Mouse (Mus musculus) hindbrain, embryonic 12.5 days (tissue): ENCODE results near the gene Nrap. TPM values are rescaled to one million over a fixed set of nuclear protein-coding genes. Genes with fewer than 3 reads are reported as not detected.

Experiments used
- ATAC-seq: fragments of 200-750 bp; cut with Nextera tagmentation; 2 replicates; pipeline ENCODE4 v1.8.0; 2017; ENCODE audit warnings: moderate TSS enrichment; ENCODE audit not compliant: low FRiP score
- H3K27ac ChIP-seq: fragments of 300-500 bp; sonication (generic); 2 replicates; pipeline ENCODE4 v1.5.1; 2016; ENCODE audit warnings: mild to moderate bottlenecking
- H3K27me3 ChIP-seq: fragments of 300-500 bp; sonication (generic); 2 replicates; pipeline ENCODE4 v1.6.1; 2016; ENCODE audit warnings: mild to moderate bottlenecking
- H3K36me3 ChIP-seq: fragments of 300-500 bp; sonication (generic); 2 replicates; pipeline ENCODE4 v1.6.1; 2016; ENCODE audit warnings: mild to moderate bottlenecking
- H3K4me1 ChIP-seq: fragments of 300-500 bp; sonication (generic); 2 replicates; pipeline ENCODE4 v1.6.1; 2016
- H3K4me2 ChIP-seq: fragments of 300-500 bp; sonication (generic); replicated peaks from 2 replicates; pipeline ENCODE4 v1.6.1; 2016; ENCODE audit warnings: mild to moderate bottlenecking
- H3K4me3 ChIP-seq: fragments of 300-500 bp; sonication (generic); 2 replicates; pipeline ENCODE4 v1.5.1; 2016; ENCODE audit warnings: mild to moderate bottlenecking
- H3K9ac ChIP-seq: fragments of 300-500 bp; sonication (generic); 2 replicates; pipeline ENCODE4 v1.6.1; 2016; ENCODE audit warnings: mild to moderate bottlenecking, moderate library complexity
- H3K9me3 ChIP-seq: fragments of 300-500 bp; sonication (generic); replicated peaks from 2 replicates; pipeline ENCODE4 v1.6.1; 2016; ENCODE audit warnings: mild to moderate bottlenecking
- WGBS: fragments of 180-500 bp; shearing (Covaris S2); methylation state at CpG from one replicate; pipeline ENCODE4 v1.1.7; 2016; 5-methylcytosine and 5-hydroxymethylcytosine counted together
- polyA plus RNA-seq: library from polyadenylated mRNA; unstranded; fragments of >200 nt; fragmentation: Nextera tagmentation; extraction: Ambion mirVana; gene quantifications from 2 replicates; pipeline ENCODE4 v1.2.1, GENCODE M21; 2016

Nrap gene
- polyA plus RNA-seq, 1 experiment from 2014 or later = 0.28 TPM

GRCm38 (mm10) chr19:56355201-56355600 is 34.6 kb downstream of the Nrap start:
- WGBS = 88% methylated on average over 12 of the region's 12 CpGs
- peaks cover 4% of the 10 kb centered on the region; the same call in 1 of the 2 replicates for H3K4me1 ChIP-seq
- no peak overlapping the region for H3K4me2 ChIP-seq
- H3K27me3 ChIP-seq = 0 out of 2 replicates have a peak, but pooled peaks cover 3% of the 10 kb centered on the region
- no peak for ATAC-seq
- no peak overlapping the region for H3K4me3 ChIP-seq
- no peaks in the 10 kb centered on the region for H3K9me3 ChIP-seq
- no peak overlapping the region for H3K27ac ChIP-seq
- H3K9ac ChIP-seq = no peak overlapping the region
- no peaks in the 10 kb centered on the region for H3K36me3 ChIP-seq

- no peak for ATAC-seq
- WGBS = 87% methylated on average over 10 of the region's 10 CpGs
- no peak overlapping the region for H3K9ac ChIP-seq
These were observed 36.1 kb downstream of the Nrap start for GRCm38 (mm10) chr19:56353689-56354088.

GRCm38 (mm10) chr19:56349295-56349694 is 40.5 kb downstream of the Nrap start:
- ATAC-seq = no peak
- no peaks in the 10 kb centered on the region for H3K36me3 ChIP-seq
- WGBS = 35% methylated on average over 6 of the region's 6 CpGs

More at GRCm38 (mm10) chr19:56353689-56354088, 36.1 kb downstream of the Nrap start:
- Histone ChIP-seq H3K27ac (no peak overlapping the region), H3K4me1 (peaks cover 12% of the 10 kb centered on the region), H3K4me2 (no peak overlapping the region), H3K27me3 (0 out of 2 replicates have a peak, but pooled peaks cover 3% of the 10 kb centered on the region), H3K36me3 (no peaks in the 10 kb centered on the region), H3K4me3 (no peak overlapping the region), H3K9me3 (no peaks in the 10 kb centered on the region)

GRCm38 (mm10) chr19:56346750-56347149 is 43.1 kb downstream of the Nrap start:
- no peaks in the 10 kb centered on the region for H3K9me3 ChIP-seq
- peaks cover 19% of the 10 kb centered on the region for H3K27me3 ChIP-seq
- ATAC-seq = no peak
- no peak overlapping the region for H3K4me2 ChIP-seq
- H3K27ac ChIP-seq = no peak overlapping the region
- no peak overlapping the region for H3K4me3 ChIP-seq
- H3K36me3 ChIP-seq = no peaks in the 10 kb centered on the region
- WGBS = 49% methylated on average over 13 of the region's 13 CpGs
- peaks cover 22% of the 10 kb centered on the region for H3K4me1 ChIP-seq
- no peak overlapping the region for H3K9ac ChIP-seq

More at GRCm38 (mm10) chr19:56349295-56349694, 40.5 kb downstream of the Nrap start:
- peaks cover 17% of the 10 kb centered on the region for H3K4me1 ChIP-seq
- H3K27me3 ChIP-seq = peaks cover 10% of the 10 kb centered on the region; the same call in 1 of the 2 replicates
- H3K27ac ChIP-seq = no peak overlapping the region
- no peak overlapping the region for H3K9ac ChIP-seq
- H3K9me3 ChIP-seq = no peaks in the 10 kb centered on the region
- no peak overlapping the region for H3K4me2 ChIP-seq
- no peak overlapping the region for H3K4me3 ChIP-seq

- Histone ChIP-seq H3K4me2 (no peak overlapping the region), H3K27me3 (peaks cover 19% of the 10 kb centered on the region), H3K27ac (no peak overlapping the region), H3K4me3 (no peak overlapping the region), H3K36me3 (no peaks in the 10 kb centered on the region), H3K4me1 (peaks cover 22% of the 10 kb centered on the region), H3K9me3 (no peaks in the 10 kb centered on the region), H3K9ac (no peak overlapping the region)
- 82% methylated on average over 3 of the region's 3 CpGs for WGBS
- no peak for ATAC-seq
These were observed 43.8 kb downstream of the Nrap start for GRCm38 (mm10) chr19:56346016-56346415.

- Histone ChIP-seq H3K36me3 (no peaks in the 10 kb centered on the region), H3K27ac (no peak overlapping the region), H3K27me3 (peaks cover 19% of the 10 kb centered on the region), H3K4me3 (no peak overlapping the region), H3K9me3 (no peaks in the 10 kb centered on the region), H3K9ac (peak overlapping the region; percentile 24; the same call in 1 of the 2 replicates), H3K4me2 (peak overlapping the region; percentile 31), H3K4me1 (peaks cover 10% of the 10 kb centered on the region)
- WGBS = 32% methylated on average over 26 of the region's 26 CpGs
- ATAC-seq = peak; percentile 57
These were observed 45.8 kb downstream of the Nrap start for GRCm38 (mm10) chr19:56343869-56344563.

GRCm38 (mm10) chr19:56342006-56342405 is 47.8 kb downstream of the Nrap start:
- no peak overlapping the region for H3K9ac ChIP-seq
- peaks cover 19% of the 10 kb centered on the region for H3K27me3 ChIP-seq
- H3K4me1 ChIP-seq = peaks cover 10% of the 10 kb centered on the region
- H3K27ac ChIP-seq = no peak overlapping the region
- ATAC-seq = no peak
- no peaks in the 10 kb centered on the region for H3K9me3 ChIP-seq
- no peaks in the 10 kb centered on the region for H3K36me3 ChIP-seq
- H3K4me2 ChIP-seq = no peak overlapping the region
- 95% methylated on average over 8 of the region's 8 CpGs for WGBS
- H3K4me3 ChIP-seq = no peak overlapping the region

GRCm38 (mm10) chr19:56336826-56337225 is 53.0 kb downstream of the Nrap start:
- H3K9me3 ChIP-seq = no peaks in the 10 kb centered on the region
- WGBS = 84% methylated on average over 12 of the region's 12 CpGs
- H3K4me1 ChIP-seq = no peaks in the 10 kb centered on the region
- no peak overlapping the region for H3K4me2 ChIP-seq
- no peaks in the 10 kb centered on the region for H3K36me3 ChIP-seq
- no peak for ATAC-seq
- no peak overlapping the region for H3K9ac ChIP-seq
- peaks cover under 1% of the 10 kb centered on the region; the same call in 1 of the 2 replicates for H3K27me3 ChIP-seq
- no peak overlapping the region for H3K27ac ChIP-seq
- no peak overlapping the region for H3K4me3 ChIP-seq

- no peaks in the 10 kb centered on the region for H3K36me3 ChIP-seq
- H3K4me2 ChIP-seq = no peak overlapping the region
- no peak overlapping the region for H3K4me3 ChIP-seq
- no peaks in the 10 kb centered on the region for H3K27me3 ChIP-seq
- 92% methylated on average over 17 of the region's 17 CpGs for WGBS
- no peak overlapping the region for H3K9ac ChIP-seq
- H3K9me3 ChIP-seq = no peaks in the 10 kb centered on the region
- H3K27ac ChIP-seq = no peak overlapping the region
- H3K4me1 ChIP-seq = no peaks in the 10 kb centered on the region
- ATAC-seq = no peak
These were observed 53.5 kb downstream of the Nrap start for GRCm38 (mm10) chr19:56336321-56336720.

GRCm38 (mm10) chr19:56326243-56326855 is 63.5 kb downstream of the Nrap start:
- no peaks in the 10 kb centered on the region for H3K36me3 ChIP-seq
- no peak overlapping the region for H3K27ac ChIP-seq
- H3K4me3 ChIP-seq = no peak overlapping the region
- peaks cover 11% of the 10 kb centered on the region for H3K4me1 ChIP-seq
- ATAC-seq = no peak; the same call in 1 of the 2 replicates
- 0 out of 2 replicates have a peak overlapping the region, but pooled peaks have one; percentile 9 for H3K4me2 ChIP-seq
- 0 out of 2 replicates have a peak, but pooled peaks cover 2% of the 10 kb centered on the region for H3K27me3 ChIP-seq
- 42% methylated on average over 21 of the region's 21 CpGs for WGBS
- peak overlapping the region; percentile 27; the same call in 1 of the 2 replicates for H3K9ac ChIP-seq
- no peaks in the 10 kb centered on the region for H3K9me3 ChIP-seq

GRCm38 (mm10) chr19:56325676-56326075 is 64.2 kb downstream of the Nrap start:
- H3K4me2 ChIP-seq = no peak overlapping the region
- H3K9me3 ChIP-seq = no peaks in the 10 kb centered on the region
- H3K27ac ChIP-seq = no peak overlapping the region
- H3K36me3 ChIP-seq = no peaks in the 10 kb centered on the region
- H3K9ac ChIP-seq = no peak overlapping the region
- WGBS = 56% methylated on average over 10 of the region's 10 CpGs
- no peak for ATAC-seq
- H3K27me3 ChIP-seq = 0 out of 2 replicates have a peak, but pooled peaks cover 2% of the 10 kb centered on the region
- H3K4me1 ChIP-seq = peaks cover 16% of the 10 kb centered on the region
- no peak overlapping the region for H3K4me3 ChIP-seq

GRCm38 (mm10) chr19:56321303-56321920 is 68.4 kb downstream of the Nrap start:
- Histone ChIP-seq H3K4me2 (no peak overlapping the region), H3K27ac (no peak overlapping the region), H3K4me1 (peaks cover 24% of the 10 kb centered on the region), H3K9ac (no peak overlapping the region), H3K36me3 (no peaks in the 10 kb centered on the region), H3K27me3 (peaks cover 2% of the 10 kb centered on the region; the same call in 1 of the 2 replicates), H3K9me3 (no peaks in the 10 kb centered on the region), H3K4me3 (no peak overlapping the region)
- no peak for ATAC-seq
- 78% methylated on average over 12 of the region's 12 CpGs for WGBS
